Mouse (Mus musculus) Patski (cell line): ENCODE data around the gene Scarf2. TPM values are rescaled to one million over a fixed set of nuclear protein-coding genes. Genes with fewer than 3 reads are reported as not detected.

Source experiments
- ATAC-seq: fragments of 100-300 bp; one replicate; pipeline ENCODE4 v1.8.0; 2021
- CTCF ChIA-PET: fragments of 350-600 bp; sonication (Branson Sonifier 250); formaldehyde crosslinking; loops from one replicate; lab custom pipeline; 2022; ENCODE audit warnings: inconsistent platforms; lab: Charles Lee
- POLR2A ChIA-PET: fragments of 350-600 bp; sonication (Branson Sonifier 250); formaldehyde crosslinking; loops from one replicate; lab custom pipeline; 2022; ENCODE audit warnings: antibody characterized with exemption, inconsistent platforms; lab: Charles Lee
- DNase-seq: peaks from one replicate; pipeline ENCODE4 v3.0.0-alpha.2; 2011; ENCODE audit warnings: low read depth, low spot score
- H3K27me3 ChIP-seq: fragments of 371-371 bp; one replicate; pipeline ENCODE4 v1.5.1; 2021
- CTCF ChIP-seq: fragments of 100-300 bp; IDR thresholded peaks from one replicate; pipeline ENCODE4 v1.5.1; 2021
- in situ Hi-C: fragments of 300-500 bp; cut with MboI; formaldehyde crosslinking; loops from 3 replicates; pipeline ENCODE4 v1.11.1; 2018; ENCODE audit warnings: low pct_unique_long_range_greater_than_20kb, mixed read lengths
- polyA plus RNA-seq: library from polyadenylated mRNA; unstranded; gene quantifications from one replicate; pipeline ENCODE4 v1.2.3, GENCODE M21; 2021

The Scarf2 gene
- polyA plus RNA-seq, 1 experiment from 2014 or later, result 60.3 TPM

GRCm38 (mm10) chr16:17768834-17769233, 28.2 kb upstream of the Scarf2 start:
- ATAC-seq (no peak), DNase-seq (no peak)
- ChIA-PET POLR2A (interaction anchor here (1.3 kb wide), 1 partner anchor 28 kb away, joined by 3 read pairs; the partner anchor contains the start of gene Scarf2), CTCF (interaction anchor here (1.3 to 2.4 kb wide), 2 partner anchors 8 to 43 kb away, joined by 9 to 11 read pairs; partner anchors contain the start of gene Klhl22)
- no peak for TF ChIP-seq CTCF
- no peaks in the 10 kb centered on the region for H3K27me3 ChIP-seq
- in situ Hi-C loops, result no loop called here

GRCm38 (mm10) chr16:17771117-17771865, 25.8 kb upstream of the Scarf2 start:
- DNase-seq (no peak), ATAC-seq (peak; percentile 35)
- ChIA-PET CTCF (interaction anchor here (1.7 kb wide), 1 partner anchor 41 kb away, joined by 6 read pairs; no protein-coding TSS in a partner anchor), POLR2A (interaction anchor here (1.0 kb wide), 1 partner anchor 37 kb away, joined by 4 read pairs; no protein-coding TSS in a partner anchor)
- no peaks in the 10 kb centered on the region for H3K27me3 ChIP-seq
- in situ Hi-C loops, result loop anchor here (5.0 kb wide), 1 partner anchor 39 kb away; the partner anchor contains the start of gene Med15
- peak; percentile 52 for TF ChIP-seq CTCF

- ChIA-PET CTCF (interaction anchor here (0.9 to 5.6 kb wide), 9 partner anchors 9 to 50 kb away, joined by 3 to 22 read pairs (median 5); partner anchors contain the start of gene Klhl22), POLR2A (no interaction called here)
- peak; percentile 68 for TF ChIP-seq CTCF
- in situ Hi-C loops, result no loop called here
- DNase-seq, result no peak
- no peak for ATAC-seq
- H3K27me3 ChIP-seq, result no peaks in the 10 kb centered on the region
Observed at GRCm38 (mm10) chr16:17776828-17777227, 20.3 kb upstream of the Scarf2 start.

- H3K27me3 ChIP-seq, result no peaks in the 10 kb centered on the region
- POLR2A ChIA-PET, result interaction anchor here (1.2 kb wide), 1 partner anchor 19 kb away, joined by 5 read pairs; the partner anchor contains the start of gene Klhl22
- no peak for TF ChIP-seq CTCF
- no peak for ATAC-seq
- DNase-seq, result no peak
- CTCF ChIA-PET, result interaction anchor here (1.0 to 5.6 kb wide), 7 partner anchors 8 to 51 kb away, joined by 3 to 22 read pairs (median 5); partner anchors contain the start of gene Klhl22
- in situ Hi-C loops, result no loop called here
Observed at GRCm38 (mm10) chr16:17778223-17778622, 18.9 kb upstream of the Scarf2 start.

- POLR2A ChIA-PET, result interaction anchor here (1.0 kb wide), 1 partner anchor 19 kb away, joined by 3 read pairs; no protein-coding TSS in a partner anchor
- in situ Hi-C loops, result no loop called here
- TF ChIP-seq CTCF, result no peak
- no peaks in the 10 kb centered on the region for H3K27me3 ChIP-seq
- CTCF ChIA-PET, result interaction anchor here (1.3 to 5.6 kb wide), 3 partner anchors 19 to 44 kb away, joined by 3 to 22 read pairs (median 14); partner anchors contain the start of gene Klhl22
- ATAC-seq (no peak), DNase-seq (no peak)
Observed at GRCm38 (mm10) chr16:17779692-17780091, 17.4 kb upstream of the Scarf2 start.

- H3K27me3 ChIP-seq, result no peaks in the 10 kb centered on the region
- in situ Hi-C loops, result no loop called here
- ChIA-PET POLR2A (interaction anchor here (1.2 kb wide), 1 partner anchor 13 kb away, joined by 3 read pairs; no protein-coding TSS in a partner anchor), CTCF (interaction anchor here (0.7 to 3.6 kb wide), 14 partner anchors 9 to 64 kb away, joined by 3 to 21 read pairs (median 4); no protein-coding TSS in a partner anchor)
- DNase-seq (no peak), ATAC-seq (no peak)
- peak; percentile 60 for TF ChIP-seq CTCF
Observed at GRCm38 (mm10) chr16:17785337-17785736, 11.7 kb upstream of the Scarf2 start.

- DNase-seq (no peak), ATAC-seq (no peak)
- ChIA-PET CTCF (interaction anchor here (1.3 kb wide), 1 partner anchor 10 kb away, joined by 3 read pairs; no protein-coding TSS in a partner anchor), POLR2A (no interaction called here)
- H3K27me3 ChIP-seq, result no peaks in the 10 kb centered on the region
- in situ Hi-C loops, result no loop called here
- TF ChIP-seq CTCF, result no peak
Observed at GRCm38 (mm10) chr16:17792728-17793127, 4.4 kb upstream of the Scarf2 start.

GRCm38 (mm10) chr16:17794047-17794446, 3.0 kb upstream of the Scarf2 start:
- H3K27me3 ChIP-seq, result no peaks in the 10 kb centered on the region
- ChIA-PET POLR2A (no interaction called here), CTCF (interaction anchor here (1.1 kb wide), 1 partner anchor 67 kb away, joined by 3 read pairs; no protein-coding TSS in a partner anchor)
- in situ Hi-C loops, result no loop called here
- no peak for DNase-seq
- no peak for TF ChIP-seq CTCF
- no peak for ATAC-seq

GRCm38 (mm10) chr16:17795643-17796042, 1.4 kb upstream of the Scarf2 start:
- ChIA-PET POLR2A (interaction anchor here (1.1 kb wide), 1 partner anchor 19 kb away, joined by 3 read pairs; no protein-coding TSS in a partner anchor), CTCF (interaction anchor here (1.1 to 2.4 kb wide), 9 partner anchors 10 to 35 kb away, joined by 3 to 10 read pairs (median 5); partner anchors contain the start of gene Klhl22)
- TF ChIP-seq CTCF, result no peak
- in situ Hi-C loops, result no loop called here
- DNase-seq (no peak), ATAC-seq (no peak)
- no peaks in the 10 kb centered on the region for H3K27me3 ChIP-seq

- ChIA-PET CTCF (interaction anchor here (0.8 to 2.4 kb wide), 9 partner anchors 9 to 53 kb away, joined by 3 to 10 read pairs (median 4); partner anchors contain the start of gene Klhl22), POLR2A (interaction anchor here (1.0 to 1.1 kb wide), 2 partner anchors 18 to 27 kb away, joined by 3 read pairs; no protein-coding TSS in a partner anchor)
- H3K27me3 ChIP-seq, result no peaks in the 10 kb centered on the region
- no peak for DNase-seq
- TF ChIP-seq CTCF, result no peak
- in situ Hi-C loops, result no loop called here
- ATAC-seq, result no peak
Observed at GRCm38 (mm10) chr16:17796519-17796918, 563 bp upstream of the Scarf2 start.
